Mouse (Mus musculus): ENCODE data around the gene Spdef. TPM values are rescaled to one million over a fixed set of nuclear protein-coding genes. Genes with fewer than 3 reads are reported as not detected.

Gene Spdef
- polyA plus RNA-seq, 1 experiment from 2014 or later, result 13.8 TPM

DNA sequence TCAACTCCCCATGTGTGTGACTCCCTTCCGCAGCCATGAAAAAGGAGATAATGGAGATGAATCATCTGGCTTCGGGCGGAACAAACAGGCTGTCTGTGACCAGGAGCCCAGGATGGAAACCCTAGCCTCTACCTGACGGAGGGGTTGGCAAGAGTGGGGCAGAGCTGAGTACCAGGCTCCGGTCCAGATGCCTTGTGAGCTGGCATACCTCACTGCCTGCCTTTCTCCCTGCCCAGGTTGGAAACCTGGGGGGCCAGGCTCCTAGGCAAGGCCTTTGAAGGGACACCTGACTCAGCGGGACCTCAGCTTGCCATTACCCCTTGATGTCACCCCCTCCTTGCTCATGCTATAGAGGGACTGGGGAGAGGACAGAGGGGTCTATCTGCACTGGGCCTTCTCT lies 12.2 kb upstream of the Spdef start:
- no peak for ATAC-seq (ENCODE audit: insufficient number of reproducible peaks, insufficient read depth, low FRiP score, low read depth)
- WGBS, result 87% methylated on average over 6 of the region's 6 CpGs

DNA sequence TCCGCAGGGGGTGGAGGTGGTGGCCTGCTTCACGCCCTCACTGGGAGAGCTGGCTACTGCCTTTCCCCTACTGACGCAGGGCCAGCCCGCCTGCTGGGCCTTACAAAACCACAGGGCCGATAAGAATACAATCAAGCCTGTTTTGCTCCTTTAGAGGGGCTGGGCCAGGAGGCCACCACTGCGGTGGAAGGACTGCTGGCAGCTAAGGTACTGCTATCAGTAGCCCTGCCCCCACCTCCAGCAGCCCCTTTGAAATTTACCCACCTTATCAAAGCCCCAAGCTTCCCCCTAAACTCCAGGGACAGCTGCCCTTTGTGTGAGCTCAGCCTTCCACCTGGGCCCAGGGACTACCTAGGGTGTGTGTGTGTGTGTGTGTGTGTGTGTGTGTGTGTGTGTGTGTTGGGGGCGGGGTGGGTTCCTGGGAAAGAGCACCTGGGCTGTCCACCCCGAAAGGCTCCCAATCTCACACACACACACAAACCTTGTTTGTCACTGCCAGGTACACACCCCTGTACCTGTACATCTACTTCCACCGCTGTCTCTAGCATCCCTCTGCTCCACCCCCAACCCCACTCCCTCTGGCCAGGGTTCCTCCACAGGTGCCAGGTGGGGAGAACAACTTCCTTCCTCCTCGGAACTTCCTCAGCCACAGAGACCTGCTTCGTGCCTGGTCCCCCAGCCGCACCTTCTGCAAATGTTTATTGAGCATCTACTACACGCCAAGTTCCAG lies 5.8 kb upstream of the Spdef start:
- no peaks in the 10 kb centered on the region for H3K27me3 ChIP-seq (ENCODE audit: control insufficient read depth, insufficient read depth, low read length)
- H3K4me2 ChIP-seq (replicated peaks; ENCODE audit: low read depth, low read length), result no peak overlapping the region
- peak; percentile 87 for ATAC-seq (ENCODE audit: insufficient number of reproducible peaks, insufficient read depth, low FRiP score, low read depth)
- peak overlapping the region; percentile 63; the same call in 1 of the 2 replicates for H3K27ac ChIP-seq (ENCODE audit: low read length)
- WGBS, result 20% methylated on average over 13 of the region's 13 CpGs
- H3K36me3 ChIP-seq (ENCODE audit: control insufficient read depth, insufficient read depth, low read length), result no peaks in the 10 kb centered on the region
- H3K9ac ChIP-seq (replicated peaks; ENCODE audit: low read depth, low read length), result no peak overlapping the region
- no peak overlapping the region for H3K4me3 ChIP-seq (ENCODE audit: low read depth, low read length)
- peaks cover 5% of the 10 kb centered on the region; the same call in 1 of the 2 replicates for H3K4me1 ChIP-seq (ENCODE audit: control insufficient read depth, insufficient read depth, low read length)
- H3K9me3 ChIP-seq (ENCODE audit: control insufficient read depth, low read depth, low read length), result no peaks in the 10 kb centered on the region; the same call in 1 of the 2 replicates

More for the DNA sequence above, 12.2 kb upstream of the Spdef start:
- Histone ChIP-seq H3K4me3 (ENCODE audit: low read depth, low read length) (no peak overlapping the region), H3K27me3 (ENCODE audit: control insufficient read depth, insufficient read depth, low read length) (no peaks in the 10 kb centered on the region), H3K9me3 (ENCODE audit: control insufficient read depth, low read depth, low read length) (no peaks in the 10 kb centered on the region), H3K27ac (ENCODE audit: low read length) (no peak overlapping the region), H3K9ac (replicated peaks; ENCODE audit: low read depth, low read length) (no peak overlapping the region), H3K36me3 (ENCODE audit: control insufficient read depth, insufficient read depth, low read length) (no peaks in the 10 kb centered on the region), H3K4me1 (ENCODE audit: control insufficient read depth, insufficient read depth, low read length) (no peaks in the 10 kb centered on the region), H3K4me2 (replicated peaks; ENCODE audit: low read depth, low read length) (no peak overlapping the region)

- H3K27ac ChIP-seq (ENCODE audit: low read length), result no peak overlapping the region
- H3K27me3 ChIP-seq (ENCODE audit: control insufficient read depth, insufficient read depth, low read length), result no peaks in the 10 kb centered on the region
- no peak for ATAC-seq (ENCODE audit: insufficient number of reproducible peaks, insufficient read depth, low FRiP score, low read depth)
- WGBS, result 82% methylated on average over 3 of the region's 3 CpGs
- H3K9ac ChIP-seq (replicated peaks; ENCODE audit: low read depth, low read length), result no peak overlapping the region
- no peak overlapping the region for H3K4me3 ChIP-seq (ENCODE audit: low read depth, low read length)
- H3K4me2 ChIP-seq (replicated peaks; ENCODE audit: low read depth, low read length), result no peak overlapping the region
- H3K36me3 ChIP-seq (ENCODE audit: control insufficient read depth, insufficient read depth, low read length), result no peaks in the 10 kb centered on the region
- H3K4me1 ChIP-seq (ENCODE audit: control insufficient read depth, insufficient read depth, low read length), result peaks cover 5% of the 10 kb centered on the region; the same call in 1 of the 2 replicates
- H3K9me3 ChIP-seq (ENCODE audit: control insufficient read depth, low read depth, low read length), result no peaks in the 10 kb centered on the region; the same call in 1 of the 2 replicates
These were observed 3.9 kb upstream of the Spdef start for GRCm38 (mm10) chr17:27732694-27733093.

GRCm38 (mm10) chr17:27732152-27732551 lies 3.4 kb upstream of the Spdef start:
- H3K9ac ChIP-seq (replicated peaks; ENCODE audit: low read depth, low read length), result no peak overlapping the region
- H3K27me3 ChIP-seq (ENCODE audit: control insufficient read depth, insufficient read depth, low read length), result no peaks in the 10 kb centered on the region
- no peaks in the 10 kb centered on the region; the same call in 1 of the 2 replicates for H3K9me3 ChIP-seq (ENCODE audit: control insufficient read depth, low read depth, low read length)
- no peak overlapping the region for H3K27ac ChIP-seq (ENCODE audit: low read length)
- H3K4me2 ChIP-seq (replicated peaks; ENCODE audit: low read depth, low read length), result no peak overlapping the region
- no peak overlapping the region for H3K4me3 ChIP-seq (ENCODE audit: low read depth, low read length)
- peaks cover 5% of the 10 kb centered on the region; the same call in 1 of the 2 replicates for H3K4me1 ChIP-seq (ENCODE audit: control insufficient read depth, insufficient read depth, low read length)
- H3K36me3 ChIP-seq (ENCODE audit: control insufficient read depth, insufficient read depth, low read length), result no peaks in the 10 kb centered on the region
- ATAC-seq (ENCODE audit: insufficient number of reproducible peaks, insufficient read depth, low FRiP score, low read depth), result no peak
- 53% methylated on average over 5 of the region's 5 CpGs for WGBS

DNA sequence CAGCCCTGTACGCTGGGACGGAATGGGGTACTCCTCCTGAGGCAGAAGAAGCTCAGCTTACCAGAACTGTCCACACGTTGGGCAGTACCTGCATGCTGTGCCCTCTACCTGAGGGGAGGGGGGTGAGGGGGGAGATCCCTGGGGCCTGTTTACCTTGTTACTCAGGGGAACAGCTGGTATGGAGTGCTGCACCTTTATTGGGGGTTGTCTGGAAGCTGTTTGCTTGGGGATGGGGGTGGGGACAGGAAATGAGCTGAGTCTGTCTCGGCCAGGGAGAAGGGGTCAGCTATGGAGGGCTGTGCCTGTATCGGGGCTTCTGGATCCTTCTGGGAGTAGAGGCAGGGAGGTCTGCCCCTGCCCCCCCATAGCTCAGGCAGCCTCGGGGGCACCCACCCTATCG lies 2.2 kb downstream of the Spdef start:
- H3K27ac ChIP-seq (ENCODE audit: low read length), result no peak overlapping the region
- 0 out of 2 replicates have a peak, but pooled peaks have one; percentile 5 for ATAC-seq (ENCODE audit: insufficient number of reproducible peaks, insufficient read depth, low FRiP score, low read depth)
- no peaks in the 10 kb centered on the region; the same call in 1 of the 2 replicates for H3K9me3 ChIP-seq (ENCODE audit: control insufficient read depth, low read depth, low read length)
- WGBS, result 34% methylated on average over 7 of the region's 7 CpGs
- H3K4me1 ChIP-seq (ENCODE audit: control insufficient read depth, insufficient read depth, low read length), result peaks cover 17% of the 10 kb centered on the region
- no peak overlapping the region for H3K9ac ChIP-seq (replicated peaks; ENCODE audit: low read depth, low read length)
- H3K4me3 ChIP-seq (ENCODE audit: low read depth, low read length), result no peak overlapping the region
- no peaks in the 10 kb centered on the region for H3K27me3 ChIP-seq (ENCODE audit: control insufficient read depth, insufficient read depth, low read length)
- H3K36me3 ChIP-seq (ENCODE audit: control insufficient read depth, insufficient read depth, low read length), result no peaks in the 10 kb centered on the region
- H3K4me2 ChIP-seq (replicated peaks; ENCODE audit: low read depth, low read length), result peak overlapping the region; percentile 27

DNA sequence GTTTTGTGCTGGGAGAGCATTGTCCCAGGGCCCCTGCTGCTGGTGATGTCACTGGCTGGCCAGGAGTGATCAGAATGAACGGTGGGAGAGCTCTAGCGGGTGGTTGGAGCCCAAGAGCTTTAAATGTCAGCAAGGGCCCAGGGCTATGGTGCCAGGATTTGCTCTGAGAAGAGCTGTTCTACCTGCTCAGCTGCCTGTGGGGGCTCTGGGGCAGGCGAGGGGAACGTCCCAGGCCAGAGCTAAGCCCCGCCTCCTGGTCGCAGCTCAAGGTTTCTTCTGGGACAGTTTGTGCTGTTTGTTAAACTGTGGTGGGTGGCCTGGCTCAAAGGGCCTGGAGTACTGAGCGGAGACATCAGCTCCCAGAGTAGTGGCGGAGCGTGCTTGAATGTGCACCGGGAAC lies 3.3 kb downstream of the Spdef start:
- WGBS, result 15% methylated on average over 10 of the region's 10 CpGs
- no peak for ATAC-seq (ENCODE audit: insufficient number of reproducible peaks, insufficient read depth, low FRiP score, low read depth)

GRCm38 (mm10) chr17:27725011-27725410 lies 3.7 kb downstream of the Spdef start:
- Histone ChIP-seq H3K36me3 (ENCODE audit: control insufficient read depth, insufficient read depth, low read length) (no peaks in the 10 kb centered on the region), H3K4me2 (replicated peaks; ENCODE audit: low read depth, low read length) (peak overlapping the region; percentile 10; the same call in 1 of the 2 replicates), H3K27me3 (ENCODE audit: control insufficient read depth, insufficient read depth, low read length) (no peaks in the 10 kb centered on the region), H3K9me3 (ENCODE audit: control insufficient read depth, low read depth, low read length) (no peaks in the 10 kb centered on the region), H3K4me1 (ENCODE audit: control insufficient read depth, insufficient read depth, low read length) (peaks cover 17% of the 10 kb centered on the region), H3K4me3 (ENCODE audit: low read depth, low read length) (no peak overlapping the region), H3K27ac (ENCODE audit: low read length) (no peak overlapping the region; the same call in 1 of the 2 replicates), H3K9ac (replicated peaks; ENCODE audit: low read depth, low read length) (no peak overlapping the region)
- 43% methylated on average over 10 of the region's 10 CpGs for WGBS
- no peak for ATAC-seq (ENCODE audit: insufficient number of reproducible peaks, insufficient read depth, low FRiP score, low read depth)

More for the DNA sequence above, 3.3 kb downstream of the Spdef start:
- H3K9me3 ChIP-seq (ENCODE audit: control insufficient read depth, low read depth, low read length), result no peaks in the 10 kb centered on the region; the same call in 1 of the 2 replicates
- peaks cover 17% of the 10 kb centered on the region for H3K4me1 ChIP-seq (ENCODE audit: control insufficient read depth, insufficient read depth, low read length)
- H3K9ac ChIP-seq (replicated peaks; ENCODE audit: low read depth, low read length), result no peak overlapping the region
- no peaks in the 10 kb centered on the region for H3K27me3 ChIP-seq (ENCODE audit: control insufficient read depth, insufficient read depth, low read length)
- no peaks in the 10 kb centered on the region for H3K36me3 ChIP-seq (ENCODE audit: control insufficient read depth, insufficient read depth, low read length)
- H3K27ac ChIP-seq (ENCODE audit: low read length), result peak overlapping the region; percentile 21; the same call in 1 of the 2 replicates
- no peak overlapping the region for H3K4me3 ChIP-seq (ENCODE audit: low read depth, low read length)
- H3K4me2 ChIP-seq (replicated peaks; ENCODE audit: low read depth, low read length), result peak overlapping the region; percentile 10; the same call in 1 of the 2 replicates

GRCm38 (mm10) chr17:27724327-27724726 lies 4.4 kb downstream of the Spdef start:
- H3K9me3 ChIP-seq (ENCODE audit: control insufficient read depth, low read depth, low read length), result no peaks in the 10 kb centered on the region
- WGBS, result 25% methylated on average over 3 of the region's 3 CpGs
- H3K36me3 ChIP-seq (ENCODE audit: control insufficient read depth, insufficient read depth, low read length), result no peaks in the 10 kb centered on the region
- H3K4me1 ChIP-seq (ENCODE audit: control insufficient read depth, insufficient read depth, low read length), result peaks cover 17% of the 10 kb centered on the region
- H3K27ac ChIP-seq (ENCODE audit: low read length), result no peak overlapping the region
- no peaks in the 10 kb centered on the region for H3K27me3 ChIP-seq (ENCODE audit: control insufficient read depth, insufficient read depth, low read length)
- no peak overlapping the region for H3K9ac ChIP-seq (replicated peaks; ENCODE audit: low read depth, low read length)
- H3K4me2 ChIP-seq (replicated peaks; ENCODE audit: low read depth, low read length), result no peak overlapping the region
- no peak overlapping the region for H3K4me3 ChIP-seq (ENCODE audit: low read depth, low read length)
- no peak for ATAC-seq (ENCODE audit: insufficient number of reproducible peaks, insufficient read depth, low FRiP score, low read depth)

All from stomach, embryonic 14.5 days (tissue).